Mouse (Mus musculus): ENCODE results near the gene Olfr1178. TPM values are rescaled to one million over a fixed set of nuclear protein-coding genes. Genes with fewer than 3 reads are reported as not detected.

The Olfr1178 gene
- not detected in 2 replicates for polyA plus RNA-seq (2015; fragmentation: Nextera tagmentation; extraction: Ambion mirVana)

- 63% methylated on average over 1 of the region's 1 CpGs for WGBS
- H3K36me3 ChIP-seq, result no peaks in the 10 kb centered on the region
- H3K9me3 ChIP-seq (replicated peaks), result no peaks in the 10 kb centered on the region
- no peaks in the 10 kb centered on the region for H3K4me1 ChIP-seq
- no peak within 1 kb of the TSS for H3K4me3 ChIP-seq (replicated peaks)
- H3K27me3 ChIP-seq (replicated peaks), result no peaks in the 10 kb centered on the region
- no peak for ATAC-seq (ENCODE audit: low FRiP score)
- H3K4me2 ChIP-seq, result no peak within 1 kb of the TSS
- no peak within 1 kb of the TSS for H3K9ac ChIP-seq (replicated peaks)
- H3K27ac ChIP-seq (replicated peaks), result no peak within 1 kb of the TSS
Measured at GRCm38 (mm10) chr2:88386762-88387161, at the start of gene Olfr1178. Gene Olfr1178 (plus strand): TSS chr2:88387062.

- 88% methylated on average over 1 of the region's 1 CpGs for WGBS
- no peaks in the 10 kb centered on the region for H3K27me3 ChIP-seq (replicated peaks)
- no peaks in the 10 kb centered on the region for H3K36me3 ChIP-seq
- H3K27ac ChIP-seq (replicated peaks), result no peak within 1 kb of the TSS
- no peak within 1 kb of the TSS for H3K4me2 ChIP-seq
- no peak for ATAC-seq (ENCODE audit: low FRiP score)
- H3K4me3 ChIP-seq (replicated peaks), result no peak within 1 kb of the TSS
- no peak within 1 kb of the TSS for H3K9ac ChIP-seq (replicated peaks)
- no peaks in the 10 kb centered on the region for H3K9me3 ChIP-seq (replicated peaks)
- H3K4me1 ChIP-seq, result no peaks in the 10 kb centered on the region
Measured at GRCm38 (mm10) chr2:88346392-88346791, 40.5 kb upstream of the Olfr1178 start, which contains the start of gene Olfr1177-ps. Gene Olfr1177-ps (minus strand): TSS chr2:88346492.

- Histone ChIP-seq H3K4me3 (replicated peaks) (no peak overlapping the region), H3K4me2 (no peak overlapping the region), H3K27ac (replicated peaks) (no peak overlapping the region), H3K27me3 (replicated peaks) (no peaks in the 10 kb centered on the region), H3K36me3 (no peaks in the 10 kb centered on the region), H3K4me1 (no peaks in the 10 kb centered on the region), H3K9me3 (replicated peaks) (no peaks in the 10 kb centered on the region), H3K9ac (replicated peaks) (no peak overlapping the region)
- peak; percentile 77; the same call in 1 of the 2 replicates for ATAC-seq (ENCODE audit: low FRiP score)
- 3% methylated on average over 2 of the region's 2 CpGs for WGBS
Measured at GRCm38 (mm10) chr2:88356304-88356703, 30.6 kb upstream of the Olfr1178 start.

GRCm38 (mm10) chr2:88406353-88406752 lies 19.5 kb downstream of the Olfr1178 start, which contains the start of gene Olfr1179:
Gene Olfr1179 (minus strand): TSS chr2:88406453.
- Histone ChIP-seq H3K27ac (replicated peaks) (no peak within 1 kb of the TSS), H3K9me3 (replicated peaks) (no peaks in the 10 kb centered on the region), H3K27me3 (replicated peaks) (no peaks in the 10 kb centered on the region), H3K9ac (replicated peaks) (no peak within 1 kb of the TSS), H3K4me3 (replicated peaks) (no peak within 1 kb of the TSS), H3K36me3 (no peaks in the 10 kb centered on the region), H3K4me2 (no peak within 1 kb of the TSS), H3K4me1 (no peaks in the 10 kb centered on the region)
- 91% methylated on average over 3 of the region's 3 CpGs for WGBS
- no peak for ATAC-seq (ENCODE audit: low FRiP score)

GRCm38 (mm10) chr2:88419051-88419450 lies 32.2 kb downstream of the Olfr1178 start, which contains the start of gene Olfr1180:
Gene Olfr1180 (minus strand): TSS chr2:88419151.
- H3K4me2 ChIP-seq, result no peak within 1 kb of the TSS
- H3K9me3 ChIP-seq (replicated peaks), result no peaks in the 10 kb centered on the region
- H3K9ac ChIP-seq (replicated peaks), result no peak within 1 kb of the TSS
- no peak within 1 kb of the TSS for H3K27ac ChIP-seq (replicated peaks)
- no peaks in the 10 kb centered on the region for H3K4me1 ChIP-seq
- ATAC-seq (ENCODE audit: low FRiP score), result no peak
- WGBS, result 90% methylated on average over 2 of the region's 2 CpGs
- no peak within 1 kb of the TSS for H3K4me3 ChIP-seq (replicated peaks)
- H3K36me3 ChIP-seq, result no peaks in the 10 kb centered on the region
- H3K27me3 ChIP-seq (replicated peaks), result no peaks in the 10 kb centered on the region

GRCm38 (mm10) chr2:88426071-88426470 lies 39.2 kb downstream of the Olfr1178 start, which contains the start of gene Olfr1181:
Gene Olfr1181 (minus strand): TSS chr2:88426171.
- H3K9ac ChIP-seq (replicated peaks), result no peak within 1 kb of the TSS
- H3K27ac ChIP-seq (replicated peaks), result no peak within 1 kb of the TSS
- H3K9me3 ChIP-seq (replicated peaks), result no peaks in the 10 kb centered on the region
- H3K4me2 ChIP-seq, result no peak within 1 kb of the TSS
- no peaks in the 10 kb centered on the region for H3K36me3 ChIP-seq
- no peak within 1 kb of the TSS for H3K4me3 ChIP-seq (replicated peaks)
- H3K4me1 ChIP-seq, result no peaks in the 10 kb centered on the region
- ATAC-seq (ENCODE audit: low FRiP score), result no peak
- H3K27me3 ChIP-seq (replicated peaks), result no peaks in the 10 kb centered on the region
- WGBS, result 94% methylated on average over 1 of the region's 1 CpGs

GRCm38 (mm10) chr2:88449031-88449430 lies 62.2 kb downstream of the Olfr1178 start, which contains the start of gene Gm13757:
Gene Gm13757 (minus strand): TSS chr2:88449131.
- no peaks in the 10 kb centered on the region for H3K36me3 ChIP-seq
- H3K4me2 ChIP-seq, result no peak within 1 kb of the TSS
- no peak for ATAC-seq (ENCODE audit: low FRiP score)
- no peak within 1 kb of the TSS for H3K27ac ChIP-seq (replicated peaks)
- no peak within 1 kb of the TSS for H3K9ac ChIP-seq (replicated peaks)
- no peaks in the 10 kb centered on the region for H3K9me3 ChIP-seq (replicated peaks)
- WGBS, result 100% methylated on average over 1 of the region's 1 CpGs
- no peaks in the 10 kb centered on the region for H3K4me1 ChIP-seq
- H3K27me3 ChIP-seq (replicated peaks), result no peaks in the 10 kb centered on the region
- H3K4me3 ChIP-seq (replicated peaks), result no peak within 1 kb of the TSS

Other genes with a start within 250 kb of the Olfr1178 start
- not detected in 2 replicates for gene Olfr1167, start 231.9 kb upstream of the Olfr1178 start, polyA plus RNA-seq (2015; fragmentation: Nextera tagmentation; extraction: Ambion mirVana)
- not detected in 2 replicates for gene Olfr1168, start 205.2 kb upstream of the Olfr1178 start, polyA plus RNA-seq (2015; fragmentation: Nextera tagmentation; extraction: Ambion mirVana)
- not detected in 2 replicates for gene Olfr1170, start 158.7 kb upstream of the Olfr1178 start, polyA plus RNA-seq (2015; fragmentation: Nextera tagmentation; extraction: Ambion mirVana)
- gene Olfr1173, start 107.2 kb upstream of the Olfr1178 start, polyA plus RNA-seq (2015; fragmentation: Nextera tagmentation; extraction: Ambion mirVana), result not detected in 2 replicates
- gene Olfr1174-ps, start 71.9 kb upstream of the Olfr1178 start, polyA plus RNA-seq (2015; fragmentation: Nextera tagmentation; extraction: Ambion mirVana), result not detected in 2 replicates
- gene Olfr1175-ps, start 59.8 kb upstream of the Olfr1178 start, polyA plus RNA-seq (2015; fragmentation: Nextera tagmentation; extraction: Ambion mirVana), result not detected in 2 replicates
- not detected in 2 replicates for gene Olfr1176, start 50.3 kb upstream of the Olfr1178 start, polyA plus RNA-seq (2015; fragmentation: Nextera tagmentation; extraction: Ambion mirVana)
- gene Olfr1177-ps, start 40.6 kb upstream of the Olfr1178 start, polyA plus RNA-seq (2015; fragmentation: Nextera tagmentation; extraction: Ambion mirVana), result not detected in 2 replicates
- gene Olfr1179, start 19.4 kb downstream of the Olfr1178 start, polyA plus RNA-seq (2015; fragmentation: Nextera tagmentation; extraction: Ambion mirVana), result not detected in 2 replicates
- not detected in 2 replicates for gene Olfr1180, start 32.1 kb downstream of the Olfr1178 start, polyA plus RNA-seq (2015; fragmentation: Nextera tagmentation; extraction: Ambion mirVana)
- gene Olfr1181, start 39.1 kb downstream of the Olfr1178 start, polyA plus RNA-seq (2015; fragmentation: Nextera tagmentation; extraction: Ambion mirVana), result not detected in 2 replicates
- not detected in 2 replicates for gene Gm13757, start 62.1 kb downstream of the Olfr1178 start, polyA plus RNA-seq (2015; fragmentation: Nextera tagmentation; extraction: Ambion mirVana)
- gene Olfr1183, start 67.8 kb downstream of the Olfr1178 start, polyA plus RNA-seq (2015; fragmentation: Nextera tagmentation; extraction: Ambion mirVana), result not detected in 2 replicates
- not detected in 2 replicates for gene Olfr1184, start 96.5 kb downstream of the Olfr1178 start, polyA plus RNA-seq (2015; fragmentation: Nextera tagmentation; extraction: Ambion mirVana)
- not detected in 2 replicates for gene Olfr1185-ps1, start 106.3 kb downstream of the Olfr1178 start, polyA plus RNA-seq (2015; fragmentation: Nextera tagmentation; extraction: Ambion mirVana)
- gene Olfr1186, start 131.5 kb downstream of the Olfr1178 start, polyA plus RNA-seq (2015; fragmentation: Nextera tagmentation; extraction: Ambion mirVana), result not detected in 2 replicates
- gene Olfr1188, start 169.9 kb downstream of the Olfr1178 start, polyA plus RNA-seq (2015; fragmentation: Nextera tagmentation; extraction: Ambion mirVana), result not detected in 2 replicates
- gene Olfr1189, start 199.4 kb downstream of the Olfr1178 start, polyA plus RNA-seq (2015; fragmentation: Nextera tagmentation; extraction: Ambion mirVana), result not detected in 2 replicates